Mouse (Mus musculus) cortical plate, adult 2 months (tissue): ENCODE data around the gene Tarbp1.

ENCODE experiments used
- CTCF ChIP-seq: fragments of 200-500 bp; IDR thresholded peaks from 2 replicates; pipeline ENCODE4 v1.5.1; 2011; ENCODE audit warnings: mild to moderate bottlenecking, control low read depth, low read length; ENCODE audit not compliant: insufficient read depth; ENCODE audit errors: extremely low read depth
- POLR2A ChIP-seq: fragments of 200-500 bp; IDR thresholded peaks from 2 replicates; pipeline ENCODE4 v1.6.1; 2011; ENCODE audit warnings: mild to moderate bottlenecking, low read length, control low read depth; ENCODE audit not compliant: insufficient read depth; ENCODE audit errors: extremely low read depth

GRCm38 (mm10) chr8:126382216-126382615, 92.6 kb downstream of the Tarbp1 start:
- TF ChIP-seq POLR2A, result no peak
- no peak for TF ChIP-seq CTCF
